Mouse (Mus musculus): ENCODE data around the gene Hus1b. TPM values are rescaled to one million over a fixed set of nuclear protein-coding genes. Genes with fewer than 3 reads are reported as not detected.

The Hus1b gene
- polyA plus RNA-seq, 1 experiment from 2014 or later = not detected

DNA sequence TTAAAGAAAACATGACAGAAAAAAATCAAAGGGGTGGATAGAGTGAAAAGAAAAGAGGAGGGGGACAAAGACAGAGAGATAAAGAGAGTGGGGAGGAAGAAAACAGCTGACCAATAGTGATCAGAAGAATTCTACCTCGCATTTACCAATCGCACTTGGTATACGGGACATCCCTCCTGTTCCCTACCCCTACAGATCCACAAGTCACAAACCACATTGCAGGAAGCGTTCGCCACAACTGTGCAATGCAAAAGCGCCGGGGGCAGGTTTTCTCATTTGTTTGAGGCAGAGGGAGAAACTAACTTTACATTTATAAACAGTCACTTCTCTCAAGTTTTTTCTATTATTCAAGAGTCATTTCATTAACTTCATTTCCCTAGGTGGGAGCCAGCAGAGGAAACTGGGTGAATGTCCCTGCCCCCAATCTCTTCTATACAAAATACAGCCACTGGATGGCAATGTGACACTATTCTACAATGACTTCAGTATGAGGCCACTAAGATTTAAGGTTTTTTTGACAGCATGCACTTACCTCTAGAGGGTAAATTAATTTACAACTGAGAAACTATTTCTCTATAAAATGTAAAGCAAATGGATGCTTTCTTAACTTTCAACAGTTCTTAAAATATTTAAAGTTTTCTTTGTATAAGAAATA is 46.0 kb downstream of the Hus1b start:
- H3K4me3 ChIP-seq = no peak overlapping the region
- no peak for ATAC-seq (ENCODE audit: low FRiP score, low read depth)

More for the DNA sequence above, 46.0 kb downstream of the Hus1b start:
- WGBS = 84% methylated on average over 7 of the region's 7 CpGs
- Histone ChIP-seq H3K4me1 (peaks cover 8% of the 10 kb centered on the region), H3K27me3 (no peaks in the 10 kb centered on the region), H3K9me3 (no peaks in the 10 kb centered on the region), H3K27ac (no peak overlapping the region), H3K9ac (no peak overlapping the region), H3K4me2 (replicated peaks) (no peak overlapping the region), H3K36me3 (peaks cover 19% of the 10 kb centered on the region)

Other genes with a start within 250 kb of the Hus1b start
- gene Irf4, start 198.5 kb downstream of the Hus1b start, polyA plus RNA-seq (2015; fragmentation: Nextera tagmentation; extraction: Ambion mirVana) = 0.05 and 0.06 TPM in 2 replicates
- 32.5 and 32.7 TPM in 2 replicates for gene Exoc2, start 26.3 kb upstream of the Hus1b start, polyA plus RNA-seq (2015; fragmentation: Nextera tagmentation; extraction: Ambion mirVana)
- gene Gm5447, start 26.4 kb upstream of the Hus1b start, polyA plus RNA-seq (2015; fragmentation: Nextera tagmentation; extraction: Ambion mirVana) = 0.14 TPM in 1 of 2 replicates, not detected in the other

Measured in limb, embryonic 13.5 days (tissue).